Mouse (Mus musculus) T-helper 2 cell (primary cell): ENCODE results near the gene Ccm2.

Source experiments
- in situ Hi-C: fragments of 300-600 bp; cut with MboI, MseI; formaldehyde crosslinking; loops from one replicate; pipeline ENCODE4 v1.15.1; 2025; ENCODE audit warnings: high pct_unique_total_duplicates

Gene Ccm2

DNA sequence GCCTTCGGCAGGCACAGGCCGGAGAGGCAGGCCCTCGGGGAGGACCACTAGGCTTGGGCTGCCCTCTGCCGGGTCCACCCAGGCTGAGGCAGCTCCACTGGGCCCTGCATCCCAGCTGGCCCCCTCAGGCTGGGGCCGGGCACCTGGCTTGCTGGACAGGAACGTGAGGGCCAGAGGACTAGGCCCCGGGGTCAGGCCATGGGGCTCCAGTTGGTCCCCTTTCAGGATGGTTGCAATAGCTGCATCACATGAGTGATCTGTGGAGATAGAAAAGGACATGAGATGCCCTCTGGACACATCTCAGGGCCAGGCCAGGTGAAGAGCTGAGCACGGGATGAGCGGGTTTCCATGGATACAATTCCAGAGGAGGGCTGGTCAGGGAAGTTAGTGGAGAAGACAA, 56.0 kb downstream of the Ccm2 start:
- in situ Hi-C loops: no loop called here

DNA sequence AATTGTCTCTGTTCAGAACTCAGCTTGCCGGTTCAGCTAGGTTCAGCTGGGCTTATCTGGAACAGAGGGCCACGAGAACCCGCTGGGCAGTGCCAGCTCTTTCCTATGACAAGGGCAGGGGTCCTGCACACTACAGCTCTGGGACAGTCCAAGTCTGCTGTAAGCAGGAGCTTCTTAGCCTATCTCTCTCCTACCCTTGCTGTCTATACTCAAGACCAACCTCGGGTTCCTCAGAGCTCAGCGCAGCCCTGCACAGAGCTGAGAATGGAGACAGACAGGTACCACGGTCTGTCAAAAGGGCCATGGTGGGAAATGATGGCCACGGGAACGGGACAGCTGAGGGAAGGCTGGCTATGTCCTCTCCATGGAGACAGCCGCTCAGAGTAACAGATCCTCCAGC, 56.5 kb downstream of the Ccm2 start:
- in situ Hi-C loops: no loop called here

DNA sequence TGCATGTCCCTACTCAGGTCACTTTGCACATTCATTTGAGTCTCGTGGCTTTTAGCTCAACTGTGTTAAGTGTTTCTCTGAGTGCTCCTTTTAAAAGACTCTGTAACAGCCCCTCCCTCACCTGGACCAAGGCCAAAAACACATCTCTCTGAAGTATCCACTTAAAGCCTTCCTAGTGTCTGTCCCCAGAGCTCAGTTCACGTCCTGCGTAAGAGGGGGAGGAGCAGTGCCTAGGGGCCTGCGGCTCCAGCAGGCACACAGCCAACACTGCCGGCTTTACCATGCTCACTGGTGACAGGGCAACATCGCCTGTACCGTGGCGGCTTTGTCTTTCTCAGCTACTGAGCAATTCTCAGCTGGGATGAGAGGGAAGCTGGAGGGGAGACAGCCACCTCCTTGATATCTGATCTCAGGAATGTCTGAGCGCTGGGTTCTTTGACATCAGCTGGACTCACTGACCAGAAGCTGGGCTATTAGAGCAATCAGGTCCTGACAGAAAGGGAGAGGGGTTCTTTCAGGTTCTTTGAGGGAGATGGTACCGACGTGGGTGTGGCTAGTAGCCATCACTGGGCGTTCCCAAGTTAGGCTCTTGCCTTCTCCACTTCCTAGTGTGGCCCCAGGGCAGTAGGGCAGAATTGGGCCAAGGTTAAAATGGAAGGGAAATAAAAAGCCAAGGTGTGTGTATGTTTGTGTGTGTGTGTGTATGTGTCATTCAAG, 57.4 kb downstream of the Ccm2 start:
- in situ Hi-C loops: no loop called here

DNA sequence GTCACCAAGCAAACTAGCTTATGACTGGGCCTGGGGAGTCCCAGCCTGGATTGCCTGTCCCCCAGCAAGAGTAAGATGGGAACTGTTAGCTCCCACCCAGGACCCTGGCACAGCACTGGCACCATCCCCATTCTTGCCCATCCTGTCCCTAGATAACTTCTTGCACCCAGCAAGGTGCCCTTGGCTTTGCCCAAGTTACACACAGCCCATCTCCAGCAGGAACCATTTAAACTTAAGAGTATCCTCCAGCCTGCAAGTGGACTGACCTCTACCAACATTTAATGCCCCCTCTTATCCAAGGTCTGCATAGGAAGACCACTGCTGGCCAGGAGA, 57.9 kb downstream of the Ccm2 start:
- in situ Hi-C loops: no loop called here

DNA sequence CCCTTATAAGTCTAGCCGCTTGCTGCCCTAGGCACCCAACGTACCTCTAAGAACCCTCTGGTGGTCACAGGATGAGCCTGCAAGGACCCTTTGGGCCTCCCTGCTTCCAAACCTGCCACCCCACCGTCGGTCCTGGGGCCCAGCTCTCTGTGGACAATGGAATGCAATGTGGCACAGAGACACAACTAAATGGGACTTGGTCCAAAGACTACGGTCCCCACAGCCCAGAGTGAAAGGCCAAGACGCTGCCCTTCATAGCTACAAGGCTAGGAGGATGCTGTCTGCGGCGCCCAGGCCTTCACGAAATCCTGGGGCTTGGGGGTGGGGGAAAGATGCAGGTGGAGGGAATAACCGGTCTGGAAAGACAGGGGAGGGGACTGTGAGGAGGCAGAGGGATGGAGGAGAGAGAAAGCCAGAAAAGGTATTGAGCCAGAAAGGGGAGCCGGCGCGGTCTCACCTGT, 58.4 kb downstream of the Ccm2 start:
- in situ Hi-C loops: no loop called here

DNA sequence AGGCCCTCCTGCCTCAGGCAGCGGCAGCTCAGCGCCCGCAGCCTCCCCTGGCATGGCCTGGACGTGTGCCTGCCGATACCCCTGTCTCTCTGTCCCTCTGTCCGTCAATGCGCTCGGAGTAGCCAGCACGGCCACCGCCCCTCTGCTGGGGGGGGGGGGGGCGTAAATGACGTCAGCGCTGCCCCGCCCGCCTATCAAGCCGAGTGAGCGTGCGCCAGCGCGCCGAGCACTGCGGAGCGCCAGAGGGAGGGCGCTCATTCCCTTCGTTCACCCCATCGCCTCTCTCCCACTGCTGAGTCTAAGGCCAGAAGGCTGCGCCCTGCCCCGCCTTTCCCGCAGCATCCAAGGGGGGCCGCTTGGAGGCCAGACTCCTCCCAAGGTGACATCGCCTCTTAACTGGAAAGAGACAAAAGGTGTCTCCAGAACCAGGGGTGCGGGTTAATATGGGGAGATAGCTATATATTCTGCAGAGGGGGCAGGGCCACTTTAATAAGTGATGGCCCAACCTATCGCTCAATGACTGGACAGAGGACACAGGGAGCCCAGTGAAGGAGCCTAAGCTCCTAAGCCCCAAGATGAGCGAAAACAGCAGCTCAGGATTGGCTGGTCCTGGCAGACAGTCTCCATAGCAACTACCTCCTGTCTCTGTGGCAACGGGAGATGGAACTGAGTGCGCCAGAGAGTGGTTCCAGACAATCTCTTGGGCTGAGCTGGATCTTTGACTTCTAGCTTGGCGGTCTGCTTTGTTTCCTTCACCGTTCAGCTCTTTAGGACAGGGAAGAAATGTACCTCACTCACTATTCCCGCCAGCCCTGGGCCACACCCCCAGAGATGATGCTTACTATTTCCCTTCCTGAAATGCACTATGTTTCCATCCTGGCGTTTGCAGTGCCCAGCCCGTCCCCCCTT, 59.1 kb downstream of the Ccm2 start, which contains the start of gene Nacad:
TSS of gene Nacad (minus strand) at position 563 of the 909 bp plus-strand sequence.
- in situ Hi-C loops: no loop called here

DNA sequence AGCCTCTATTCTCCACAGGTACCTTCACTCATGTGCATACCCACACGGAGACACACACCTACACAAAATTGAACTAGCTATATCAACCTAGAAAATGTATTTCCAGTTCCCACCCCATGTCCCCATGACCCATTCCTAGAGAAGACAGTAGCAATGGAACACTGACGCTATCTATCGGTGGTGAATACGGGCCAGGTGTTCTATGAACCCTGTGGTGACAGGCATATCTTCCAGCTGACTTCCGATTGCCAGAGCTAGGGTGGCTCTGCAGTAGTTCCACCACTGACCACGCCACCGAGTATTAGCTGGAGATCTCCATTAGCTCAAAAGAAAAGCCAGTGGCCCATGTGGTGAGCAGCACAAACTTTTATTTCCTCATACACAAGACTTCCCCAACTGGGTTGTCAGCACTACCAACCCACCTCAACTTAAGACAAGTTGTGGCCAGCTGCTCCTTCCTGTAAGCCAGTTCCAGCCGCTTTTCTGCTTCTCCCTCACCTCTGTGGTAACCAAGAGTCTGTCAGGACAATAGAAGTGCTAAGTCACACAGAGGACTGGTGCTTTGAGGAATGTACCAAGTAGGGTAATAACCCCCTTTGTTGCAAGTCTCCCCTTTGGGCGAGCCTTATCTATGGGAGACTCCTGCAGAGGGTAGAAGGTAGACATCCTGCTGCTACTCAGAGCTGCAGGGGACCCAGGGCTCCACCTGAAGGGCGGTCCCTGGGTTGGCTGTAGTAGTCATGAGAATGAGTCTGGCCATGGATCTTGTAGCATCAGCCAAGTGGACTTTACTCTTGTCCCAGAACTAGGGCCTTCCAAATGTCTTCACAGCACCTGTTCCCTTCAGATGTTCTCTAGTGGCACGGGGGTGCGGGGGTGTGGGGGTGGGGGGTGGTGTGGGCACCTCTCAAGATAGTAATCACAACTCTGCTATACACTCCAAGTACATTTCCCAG, 68.8 kb downstream of the Ccm2 start:
- in situ Hi-C loops: no loop called here

DNA sequence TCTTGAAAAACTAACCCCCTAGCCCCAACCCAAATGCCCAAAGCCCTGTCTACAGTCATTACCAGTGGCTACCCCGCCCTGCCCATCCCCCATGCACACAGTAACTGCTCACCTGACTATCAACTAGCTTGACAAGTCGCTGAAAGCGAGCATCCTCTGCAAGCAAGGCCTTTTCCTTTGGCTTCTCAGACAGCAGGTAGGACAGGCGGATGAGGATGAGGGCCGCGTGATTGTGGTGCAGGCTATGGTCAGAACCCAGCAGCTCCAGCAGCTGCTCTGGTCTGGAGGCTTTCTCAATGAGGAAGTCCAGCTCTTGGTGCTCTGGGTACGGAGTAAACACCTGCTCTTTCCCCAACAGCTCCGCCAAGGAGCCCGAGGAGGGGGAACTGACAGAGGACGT, 77.0 kb downstream of the Ccm2 start:
- in situ Hi-C loops: no loop called here

DNA sequence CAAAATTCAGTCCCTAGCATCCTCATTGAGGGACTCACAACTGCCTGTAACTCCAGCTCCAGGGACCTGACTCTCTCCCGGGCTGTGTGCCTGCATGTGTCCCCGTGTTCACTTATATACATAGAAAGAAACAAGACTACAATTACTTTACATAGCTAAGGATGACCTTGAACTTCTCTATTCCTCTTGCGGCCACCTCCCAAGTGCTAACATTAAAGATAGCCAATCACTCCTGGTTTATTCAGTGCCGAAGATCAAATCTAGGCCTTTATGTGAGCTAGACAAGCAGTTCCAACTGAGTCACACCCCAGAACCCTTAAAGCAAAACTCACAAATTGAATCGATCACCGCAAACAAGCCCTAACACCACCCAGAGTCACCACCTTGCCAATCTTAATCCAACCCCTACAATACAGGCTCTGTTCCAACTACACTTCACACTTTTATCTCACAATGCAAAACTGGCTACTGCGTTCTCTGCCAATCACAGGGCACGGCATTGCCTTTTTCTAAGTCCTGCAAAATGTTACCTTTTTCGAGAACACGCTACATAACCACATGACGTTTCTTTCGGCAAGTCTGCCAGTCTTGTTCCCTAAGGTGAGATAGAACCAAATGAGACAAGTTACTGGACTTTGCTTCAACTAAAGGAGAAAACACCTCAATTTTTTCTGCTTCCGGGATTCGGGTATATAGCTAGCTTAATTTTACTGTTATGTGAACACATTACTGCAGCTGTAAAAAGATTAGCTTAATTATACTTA, 78.1 kb downstream of the Ccm2 start:
- in situ Hi-C loops: loop anchor here (5.0 kb wide), 1 partner anchor 98 kb away; no protein-coding TSS in a partner anchor

DNA sequence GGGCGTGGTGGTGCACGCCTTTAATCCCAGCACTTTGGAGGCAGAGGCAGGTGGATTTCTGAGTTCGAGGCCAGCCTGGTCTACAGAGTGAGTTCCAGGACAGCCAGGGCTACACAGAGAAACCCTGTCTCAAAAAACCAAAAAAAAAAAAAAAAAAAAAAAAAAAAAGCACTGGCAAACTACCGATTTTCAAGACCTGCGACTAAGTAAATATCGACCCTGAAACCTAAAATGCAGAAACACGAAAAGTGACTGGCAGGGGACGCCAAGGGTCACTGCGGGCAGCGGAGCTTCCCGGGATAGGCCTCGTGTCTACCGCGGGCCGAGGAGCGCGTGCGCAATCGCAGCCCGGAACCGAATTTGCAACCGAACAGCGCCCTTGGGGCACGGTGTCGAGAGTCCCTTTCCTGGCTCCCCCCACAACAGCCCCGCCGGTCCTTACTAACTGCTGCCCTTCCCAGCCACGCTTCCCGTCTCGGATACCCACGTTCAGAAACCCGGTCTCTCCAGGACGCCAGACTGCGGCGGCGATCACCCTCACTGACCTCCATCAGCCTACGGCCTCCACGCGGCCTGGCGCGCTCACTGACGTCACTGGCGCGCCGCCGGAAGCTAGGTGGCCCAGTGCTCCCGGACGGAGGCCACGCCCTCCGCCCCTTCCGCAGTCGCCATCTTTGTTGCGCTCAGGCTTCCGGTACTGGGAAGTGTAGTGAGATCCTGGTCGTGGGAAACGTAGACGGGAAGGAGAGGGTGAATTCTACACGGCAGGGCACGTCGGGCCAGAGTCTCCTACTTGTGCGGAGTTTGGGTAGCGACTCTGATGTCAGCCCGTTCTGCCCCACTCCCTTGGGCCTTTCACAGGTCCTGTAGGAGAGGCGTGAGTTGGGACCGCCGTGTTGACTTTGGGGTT, 79.0 kb downstream of the Ccm2 start, which contains the start of gene Tbrg4:
TSS of gene Tbrg4 (minus strand) at position 590 of the 910 bp plus-strand sequence.
- in situ Hi-C loops: loop anchor here (5.0 kb wide), 1 partner anchor 98 kb away; no protein-coding TSS in a partner anchor

DNA sequence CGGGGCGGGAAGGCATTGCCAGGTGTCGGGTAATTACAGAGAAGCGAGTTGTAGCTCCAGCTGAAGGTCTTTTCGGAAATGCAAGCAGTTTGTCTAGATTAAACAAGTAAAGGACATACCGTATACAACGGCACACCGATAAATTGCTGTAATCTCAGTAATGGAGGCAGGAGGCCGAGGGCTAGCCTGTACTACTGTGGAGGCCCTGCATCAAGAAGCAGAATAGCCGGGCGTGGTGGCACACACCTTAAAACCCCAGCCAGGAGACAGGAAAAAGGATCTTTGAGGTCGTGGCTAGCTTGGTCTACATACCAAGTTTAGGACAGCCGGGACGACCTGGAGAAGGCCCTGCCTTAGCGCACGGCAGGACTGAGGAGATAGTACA, 79.7 kb downstream of the Ccm2 start:
- in situ Hi-C loops: loop anchor here (5.0 kb wide), 1 partner anchor 99 kb away; no protein-coding TSS in a partner anchor

DNA sequence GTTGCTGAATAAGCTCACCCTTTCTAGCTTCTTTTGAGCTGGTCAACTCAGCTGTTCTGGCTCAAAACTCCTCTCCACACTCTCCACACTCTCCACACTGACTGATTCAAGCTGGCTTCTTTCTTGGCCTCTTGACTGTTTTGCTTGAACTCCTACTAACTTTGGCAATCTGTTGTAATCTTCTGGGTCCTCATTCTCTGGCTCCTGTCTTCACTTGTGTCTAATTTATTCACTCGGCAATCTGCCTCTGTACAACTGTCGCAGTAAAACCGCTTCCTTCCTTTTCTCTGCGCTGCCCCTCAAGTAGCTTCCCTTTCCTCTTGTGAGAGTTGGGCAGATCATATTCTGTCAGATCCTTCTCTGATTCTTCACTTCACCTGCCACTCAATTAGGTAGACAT, 81.0 kb downstream of the Ccm2 start:
- in situ Hi-C loops: loop anchor here (5.0 kb wide), 1 partner anchor 100 kb away; no protein-coding TSS in a partner anchor

DNA sequence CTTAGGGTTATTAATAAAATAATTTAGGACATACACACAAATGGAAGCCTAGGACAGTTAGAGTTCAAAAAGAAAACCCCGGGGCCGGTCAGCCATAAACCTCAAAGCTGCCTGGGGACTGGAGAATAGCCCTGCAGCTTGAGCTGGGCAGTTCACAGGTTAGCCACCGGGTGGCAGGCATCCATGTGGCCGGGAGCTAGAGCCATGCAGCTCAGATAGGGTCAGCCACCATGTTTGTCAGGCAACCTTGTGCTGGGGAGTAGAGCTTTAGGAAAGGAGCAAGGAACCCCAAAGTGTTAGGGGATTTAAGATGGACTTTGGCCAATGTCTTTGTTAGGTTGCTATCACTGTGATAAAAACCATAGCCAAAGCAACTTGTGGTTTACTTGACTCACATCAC, 81.9 kb downstream of the Ccm2 start:
- in situ Hi-C loops: loop anchor here (5.0 kb wide), 1 partner anchor 101 kb away; no protein-coding TSS in a partner anchor

DNA sequence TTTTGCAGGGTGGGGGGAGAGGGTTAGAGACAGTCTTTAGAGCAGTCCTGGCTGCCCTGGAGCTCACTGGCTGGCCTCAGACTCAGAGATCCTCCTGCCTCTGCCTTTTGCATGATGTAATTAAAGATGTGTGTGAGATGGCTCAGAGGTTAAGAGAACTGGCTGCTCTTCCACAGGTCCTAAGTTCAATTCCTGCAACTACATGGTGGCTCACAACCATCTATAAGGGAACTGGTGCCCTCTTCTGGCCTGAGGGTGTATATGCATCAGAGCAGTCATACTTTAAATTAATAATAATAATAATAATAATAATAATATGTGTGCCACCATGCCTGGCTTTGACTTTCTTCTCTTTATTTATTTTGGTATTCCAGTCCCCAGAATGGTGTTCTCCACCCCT, 83.0 kb downstream of the Ccm2 start:
- in situ Hi-C loops: loop anchor here (5.0 kb wide), 1 partner anchor 102 kb away; no protein-coding TSS in a partner anchor

DNA sequence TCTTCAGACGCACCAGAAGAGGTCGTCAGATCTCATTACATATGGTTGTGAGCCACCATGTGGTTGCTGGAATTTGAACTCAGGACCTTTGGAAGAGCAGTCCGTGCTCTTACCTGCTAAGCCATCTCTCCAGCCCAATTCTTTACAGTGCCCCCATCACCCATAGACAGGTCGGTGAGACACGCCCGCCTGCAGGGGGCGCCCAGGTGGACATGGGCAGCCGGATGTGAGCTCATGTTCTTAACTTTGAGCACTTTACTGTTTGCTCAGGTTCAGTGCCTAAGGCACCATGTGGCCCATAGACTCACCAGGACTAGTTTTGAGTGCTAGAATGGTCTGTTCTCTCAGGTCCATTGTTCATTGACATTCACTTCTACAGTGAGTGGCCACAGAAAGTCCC, 89.5 kb downstream of the Ccm2 start:
- in situ Hi-C loops: no loop called here

DNA sequence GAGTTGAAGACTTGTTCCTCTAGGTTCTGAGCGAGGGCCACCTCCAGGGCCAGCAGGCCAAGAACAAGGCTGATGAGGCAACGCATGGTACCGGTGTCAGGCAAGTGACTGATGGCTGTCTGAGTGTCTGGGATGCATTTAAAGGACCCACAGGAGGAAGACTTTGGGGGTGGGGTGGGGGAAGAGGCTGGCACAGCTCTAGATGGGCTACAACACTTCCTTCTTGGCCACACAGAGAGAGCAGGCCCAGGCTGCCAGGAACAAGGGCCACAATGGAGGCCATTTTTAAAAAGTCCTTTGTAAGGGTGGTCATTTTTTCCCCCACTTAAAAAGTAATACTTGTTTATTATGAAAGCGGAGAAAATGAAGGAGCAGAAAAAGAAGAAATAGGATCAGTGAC, 91.8 kb downstream of the Ccm2 start, which contains the start of gene Wap:
TSS of gene Wap (minus strand) at position 101 of the 400 bp plus-strand sequence.
- in situ Hi-C loops: no loop called here

DNA sequence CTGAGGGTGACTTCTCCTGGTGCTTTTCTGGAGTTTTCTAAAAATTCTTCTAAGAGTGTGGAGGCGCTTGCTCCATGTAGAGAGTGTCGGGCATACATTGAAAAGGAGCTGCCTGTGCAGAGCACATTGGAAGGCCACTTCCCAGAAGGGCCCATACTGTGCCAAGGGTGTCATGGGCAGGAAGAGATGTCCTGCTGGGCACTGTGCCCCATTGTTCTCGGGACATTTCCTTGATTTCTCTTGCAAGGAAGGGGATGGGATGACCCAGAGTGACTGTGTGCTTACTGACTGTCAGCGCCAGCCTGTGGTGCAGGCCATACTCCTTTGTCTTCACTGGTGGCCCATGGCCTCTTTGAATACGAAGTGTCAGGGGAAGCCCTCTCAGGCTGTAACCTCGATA, 92.4 kb downstream of the Ccm2 start:
- in situ Hi-C loops: no loop called here

DNA sequence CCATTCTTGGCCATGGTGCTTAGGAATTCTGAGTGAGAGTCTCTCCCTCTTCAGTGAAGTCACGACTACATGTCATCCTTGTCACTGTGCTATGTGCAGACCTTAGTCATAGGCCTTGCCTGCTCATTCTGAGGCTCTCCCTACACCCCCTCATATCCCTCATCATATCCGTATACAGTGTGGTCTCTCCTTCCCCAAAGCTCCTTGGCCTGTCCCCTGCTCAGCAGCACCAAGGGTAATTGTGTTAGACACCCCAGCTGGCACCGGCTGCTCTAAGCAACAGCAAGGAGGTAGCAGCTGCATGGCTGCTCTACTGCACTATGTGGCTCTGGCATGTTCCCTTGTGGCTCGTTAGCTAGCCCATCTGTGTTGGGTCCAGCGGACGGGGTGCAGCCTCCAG, 97.9 kb downstream of the Ccm2 start:
- in situ Hi-C loops: no loop called here
